Mouse (Mus musculus) adrenal gland (tissue): Measurements from ENCODE around the gene Ccdc87.
"Not testable (repeated sequence)": the region's sequence is repeated elsewhere in the genome, so short reads cannot be mapped to it uniquely, and the experiment has no call there.

Experiments used
- intact Hi-C: fragments of 180-260 bp; cut with DNase I; formaldehyde crosslinking; loops from one replicate; pipeline ENCODE4 v1.15.1; 2025
- long read RNA-seq, 2 experiments: library from polyadenylated mRNA; unstranded; transcript quantifications; one replicate each; pipeline ENCODE4 v2.0.0; 2020; ENCODE audit warnings: borderline replicate concordance in 1 of 2; ENCODE audit not compliant: insufficient replicate concordance in 1 of 2

The Ccdc87 gene
- long read RNA-seq, experiment 1, partial matches to known transcripts: 0 of 1 reads
- long read RNA-seq, experiment 1, other reads (novel, unspliced or antisense): 0 of 1 reads
- long read RNA-seq, experiment 2: 0 reads

GRCm38 (mm10) chr19:4839149-4839548 lies at the start of gene Ccdc87, which contains the start of gene Ccs:
Ccdc87 (plus strand) TSS chr19:4839366.
Ccs (minus strand) TSS chr19:4839332.
- intact Hi-C loops: no loop called here

GRCm38 (mm10) chr19:4793281-4793830 lies 45.8 kb upstream of the Ccdc87 start:
- intact Hi-C loops: no loop called here

- intact Hi-C loops: no loop called here
These were observed 45.2 kb upstream of the Ccdc87 start, which contains the start of gene Rbm4 for GRCm38 (mm10) chr19:4793831-4794422. Rbm4 (minus strand) TSS chr19:4793901.

GRCm38 (mm10) chr19:4795929-4796328 lies 43.2 kb upstream of the Ccdc87 start:
- intact Hi-C loops: no loop called here

- intact Hi-C loops: no loop called here
These were observed 41.3 kb upstream of the Ccdc87 start for GRCm38 (mm10) chr19:4797846-4798245.

GRCm38 (mm10) chr19:4799083-4799482 lies 40.1 kb upstream of the Ccdc87 start:
- intact Hi-C loops: no loop called here

GRCm38 (mm10) chr19:4802691-4803091 lies 36.5 kb upstream of the Ccdc87 start:
- intact Hi-C loops: no loop called here

GRCm38 (mm10) chr19:4803283-4803682 lies 35.9 kb upstream of the Ccdc87 start:
- intact Hi-C loops: no loop called here

- intact Hi-C loops: no loop called here
These were observed 28.9 kb upstream of the Ccdc87 start for GRCm38 (mm10) chr19:4810309-4810708.

GRCm38 (mm10) chr19:4810746-4811062 lies 28.5 kb upstream of the Ccdc87 start:
- intact Hi-C loops: no loop called here

GRCm38 (mm10) chr19:4811063-4811908 lies 27.9 kb upstream of the Ccdc87 start, which contains the start of the genes Gm21992 and Rbm14:
Gm21992 (minus strand) TSS chr19:4811612.
Rbm14 (minus strand) TSS chr19:4811634.
- intact Hi-C loops: no loop called here

GRCm38 (mm10) chr19:4811909-4812242 lies 27.3 kb upstream of the Ccdc87 start:
- intact Hi-C loops: no loop called here

GRCm38 (mm10) chr19:4812334-4812949 lies 26.7 kb upstream of the Ccdc87 start:
- intact Hi-C loops: not testable (repeated sequence)

- intact Hi-C loops: no loop called here
These were observed 26.2 kb upstream of the Ccdc87 start for GRCm38 (mm10) chr19:4813015-4813414.

GRCm38 (mm10) chr19:4817182-4817835 lies 21.9 kb upstream of the Ccdc87 start:
- intact Hi-C loops: no loop called here

- intact Hi-C loops: no loop called here
These were observed 18.4 kb upstream of the Ccdc87 start for GRCm38 (mm10) chr19:4820678-4821303.

GRCm38 (mm10) chr19:4828444-4829114 lies 10.6 kb upstream of the Ccdc87 start:
- intact Hi-C loops: no loop called here

GRCm38 (mm10) chr19:4829156-4829555 lies 10.0 kb upstream of the Ccdc87 start:
- intact Hi-C loops: no loop called here

- intact Hi-C loops: no loop called here
These were observed 5.2 kb upstream of the Ccdc87 start for GRCm38 (mm10) chr19:4833977-4834376.

- intact Hi-C loops: no loop called here
These were observed 3.1 kb upstream of the Ccdc87 start for GRCm38 (mm10) chr19:4836096-4836495.
